Mouse (Mus musculus): ENCODE data around the gene Bcat2. TPM values are rescaled to one million over a fixed set of nuclear protein-coding genes. Genes with fewer than 3 reads are reported as not detected.

Gene Bcat2
- total RNA-seq, 2 experiments from 2014 or later: 22.9 to 25.3 TPM

Other genes starting within 250 kb of the Bcat2 start
- 10 to 100 TPM; 32.1 to 33.8 TPM for gene Trpm4, start 236.4 kb upstream of the Bcat2 start, total RNA-seq (2021)
- gene Hrc, start 234.9 kb upstream of the Bcat2 start, total RNA-seq (2021): under 1 TPM; 0.36 to 0.38 TPM
- gene Ppfia3, start 203.1 kb upstream of the Bcat2 start, total RNA-seq (2021): 100 to 1,000 TPM; 106 to 108 TPM
- gene Lin7b, start 199.6 kb upstream of the Bcat2 start, total RNA-seq (2021): 10 to 100 TPM; 60.4 to 68.3 TPM
- 100 to 1,000 TPM; 453 to 460 TPM for gene Snrnp70, start 174.4 kb upstream of the Bcat2 start, total RNA-seq (2021)
- under 1 TPM in 1 of 2 experiments, not detected in 1; 0.16 TPM for gene Kcna7, start 164.5 kb upstream of the Bcat2 start, total RNA-seq (2021)
- gene Ntf5, start 156.5 kb upstream of the Bcat2 start, total RNA-seq (2021): under 1 TPM in 1 of 2 experiments, not detected in 1; 0.30 TPM
- gene Lhb, start 149.3 kb upstream of the Bcat2 start, total RNA-seq (2021): not detected
- gene Gys1, start 135.3 kb upstream of the Bcat2 start, total RNA-seq (2021): 10 to 100 TPM; 17.8 to 18.7 TPM
- 10 to 100 TPM; 54.2 to 60.3 TPM for gene Ruvbl2, start 132.1 kb upstream of the Bcat2 start, total RNA-seq (2021)
- 100 to 1,000 TPM; 708 to 725 TPM for gene Ftl1, start 110.3 kb upstream of the Bcat2 start, total RNA-seq (2021)
- 100 to 1,000 TPM; 116 to 119 TPM for gene Bax, start 103.3 kb upstream of the Bcat2 start, total RNA-seq (2021)
- under 1 TPM; 0.22 to 0.24 TPM for gene Tulp2, start 88.3 kb upstream of the Bcat2 start, total RNA-seq (2021)
- gene Gm45808, start 83.3 kb upstream of the Bcat2 start, total RNA-seq (2021): not detected
- gene Dhdh, start 81.3 kb upstream of the Bcat2 start, total RNA-seq (2021): 1 to 10 TPM; 2.6 to 3.2 TPM
- 100 to 1,000 TPM; 110 to 116 TPM for gene Nucb1, start 59.7 kb upstream of the Bcat2 start, total RNA-seq (2021)
- gene Ppp1r15a, start 43.9 kb upstream of the Bcat2 start, total RNA-seq (2021): 10 to 100 TPM; 19.0 to 24.6 TPM
- gene Plekha4, start 43.8 kb upstream of the Bcat2 start, total RNA-seq (2021): 1 to 10 TPM in 1 of 2 experiments, under 1 TPM in 1; 0.90 to 2.7 TPM
- gene Hsd17b14, start 15.3 kb upstream of the Bcat2 start, total RNA-seq (2021): not detected
- not detected for gene Fgf21, start 45.3 kb downstream of the Bcat2 start, total RNA-seq (2021)
- gene Fut1, start 47.1 kb downstream of the Bcat2 start, total RNA-seq (2021): under 1 TPM in 1 of 2 experiments, not detected in 1; 0.14 TPM
- under 1 TPM in 1 of 2 experiments, not detected in 1; 0.20 TPM for gene Izumo1, start 51.7 kb downstream of the Bcat2 start, total RNA-seq (2021)
- 10 to 100 TPM; 23.5 to 25.1 TPM for gene Rasip1, start 57.3 kb downstream of the Bcat2 start, total RNA-seq (2021)
- gene Mamstr, start 69.8 kb downstream of the Bcat2 start, total RNA-seq (2021): 1 to 10 TPM; 1.7 to 2.6 TPM
- not detected for gene Fut2, start 96.2 kb downstream of the Bcat2 start, total RNA-seq (2021)
- gene Ntn5, start 113.9 kb downstream of the Bcat2 start, total RNA-seq (2021): under 1 TPM in 1 of 2 experiments, not detected in 1; 0.34 TPM
- under 1 TPM; 0.18 to 0.20 TPM for gene Sec1, start 124.2 kb downstream of the Bcat2 start, total RNA-seq (2021)
- 100 to 1,000 TPM; 136 to 144 TPM for gene Car11, start 129.7 kb downstream of the Bcat2 start, total RNA-seq (2021)
- 10 to 100 TPM; 19.1 to 22.2 TPM for gene Dbp, start 134.9 kb downstream of the Bcat2 start, total RNA-seq (2021)
- gene Rpl18, start 145.3 kb downstream of the Bcat2 start, total RNA-seq (2021): 100 to 1,000 TPM; 640 to 672 TPM
- gene Sphk2, start 147.8 kb downstream of the Bcat2 start, total RNA-seq (2021): 10 to 100 TPM; 23.6 to 24.6 TPM
- 1 to 10 TPM in 1 of 2 experiments, under 1 TPM in 1; 0.62 to 1.1 TPM for gene Fam83e, start 151.1 kb downstream of the Bcat2 start, total RNA-seq (2021)
- gene Spaca4, start 155.7 kb downstream of the Bcat2 start, total RNA-seq (2021): not detected
- 100 to 1,000 TPM; 304 to 352 TPM for gene Lmtk3, start 213.6 kb downstream of the Bcat2 start, total RNA-seq (2021)
- 1 to 10 TPM; 4.9 to 5.5 TPM for gene Sult2b1, start 214.5 kb downstream of the Bcat2 start, total RNA-seq (2021)
- 100 to 1,000 TPM; 249 TPM for gene Cyth2, start 244.4 kb downstream of the Bcat2 start, total RNA-seq (2021)